Mouse (Mus musculus) embryonic fibroblast, embryonic 13.5 days (primary cell): Measurements from ENCODE around the gene Gm28308.

Source experiments
- CTCF ChIP-seq: IDR thresholded peaks from 2 replicates; pipeline ENCODE4 v1.5.1; 2011; ENCODE audit warnings: mild to moderate bottlenecking, control low read depth, low read length, moderate library complexity, borderline replicate concordance; ENCODE audit not compliant: insufficient read depth
- POLR2A ChIP-seq: IDR thresholded peaks from 2 replicates; pipeline ENCODE4 v1.6.1; 2011; ENCODE audit warnings: low read depth, mild to moderate bottlenecking, control low read depth, low read length, moderate library complexity

GRCm38 (mm10) chr6:52259811-52260261 lies 46.7 kb upstream of the Gm28308 start:
- TF ChIP-seq POLR2A, result no peak
- TF ChIP-seq CTCF, result no peak
